Mouse (Mus musculus) kidney, adult 11 months (tissue): Measurements from ENCODE around the gene Olfr1352.
"Not testable (repeated sequence)": the region's sequence is repeated elsewhere in the genome, so short reads cannot be mapped to it uniquely, and the experiment has no call there.

Experiments used
- DNase-seq: peaks from one replicate; pipeline ENCODE4 v3.0.0; 2022

Gene Olfr1352

GRCm38 (mm10) chr10:78980750-78981149 is at the start of gene Olfr1352:
Gene Olfr1352, plus strand, starts transcription at chr10:78981050.
- no peak for DNase-seq

- DNase-seq = not testable (repeated sequence)
These were observed 30.5 kb upstream of the Olfr1352 start, which contains the start of gene Olfr8 for GRCm38 (mm10) chr10:78950336-78950735. Gene Olfr8, plus strand, starts transcription at chr10:78950636.

GRCm38 (mm10) chr10:78963009-78963408 is 17.8 kb upstream of the Olfr1352 start, which contains the start of gene Olfr1353:
Gene Olfr1353, plus strand, starts transcription at chr10:78963309.
- not testable (repeated sequence) for DNase-seq

- DNase-seq = no peak
These were observed 31.3 kb downstream of the Olfr1352 start, which contains the start of gene Olfr1351 for GRCm38 (mm10) chr10:79012172-79012571. Gene Olfr1351, plus strand, starts transcription at chr10:79012472.

GRCm38 (mm10) chr10:79028441-79028840 is 47.6 kb downstream of the Olfr1352 start, which contains the start of gene Olfr57:
Gene Olfr57, plus strand, starts transcription at chr10:79028741.
- no peak for DNase-seq
